Mouse (Mus musculus) myocyte (in vitro differentiated cells): ENCODE data around the gene Acvrl1. TPM values are rescaled to one million over a fixed set of nuclear protein-coding genes. Genes with fewer than 3 reads are reported as not detected.

Experiments used
- H3K27me3 ChIP-seq: one replicate; pipeline ENCODE4 v1.6.1; 2011; ENCODE audit not compliant: control insufficient read depth, insufficient read depth, insufficient read length
- H3K36me3 ChIP-seq: one replicate; pipeline ENCODE4 v1.6.1; 2011; ENCODE audit not compliant: control insufficient read depth, insufficient read depth
- H3K4me2 ChIP-seq: one replicate; pipeline ENCODE4 v1.6.1; 2011; ENCODE audit warnings: low read depth, control low read depth
- H3K4me3 ChIP-seq: one replicate; pipeline ENCODE4 v1.5.1; 2011; ENCODE audit warnings: mild to moderate bottlenecking, control low read depth, moderate library complexity
- H3K79me2 ChIP-seq: one replicate; pipeline ENCODE4 v1.6.1; 2011; ENCODE audit not compliant: control insufficient read depth, insufficient read depth
- H3ac ChIP-seq: one replicate; pipeline ENCODE4 v1.6.1; 2011; ENCODE audit not compliant: control insufficient read depth, insufficient read length
- CEBPB ChIP-seq: IDR thresholded peaks from 2 replicates; pipeline ENCODE4 v1.6.1; 2011; ENCODE audit warnings: mild to moderate bottlenecking, moderate library complexity; ENCODE audit not compliant: poor library complexity, insufficient read depth, severe bottlenecking
- E2F4 ChIP-seq: IDR thresholded peaks from one replicate; pipeline ENCODE4 v1.6.1; 2011; ENCODE audit warnings: mild to moderate bottlenecking, control low read depth, moderate library complexity; ENCODE audit not compliant: insufficient read depth
- MAX ChIP-seq: IDR thresholded peaks from one replicate; pipeline ENCODE4 v1.6.1; 2011; ENCODE audit warnings: low read depth, mild to moderate bottlenecking, control low read depth
- MYOD1 ChIP-seq, 3 experiments: IDR thresholded peaks; one replicate each; pipeline ENCODE4 v1.6.1; 2011; ENCODE audit warnings: control low read depth in 2 of 3, low read depth in 2 of 3, mild to moderate bottlenecking in 2 of 3, moderate library complexity in 1 of 3; ENCODE audit not compliant: insufficient read length in 2 of 3, control insufficient read depth in 1 of 3
- MYOG ChIP-seq, 3 experiments: IDR thresholded peaks; one replicate each; pipeline ENCODE4 v1.6.1; 2011; ENCODE audit warnings: control low read depth in 2 of 3, low read depth in 2 of 3, mild to moderate bottlenecking in 2 of 3; ENCODE audit not compliant: insufficient read length in 2 of 3, control insufficient read depth in 1 of 3, insufficient read depth in 1 of 3
- POLR2A ChIP-seq: IDR thresholded peaks from one replicate; pipeline ENCODE4 v1.6.1; 2011; ENCODE audit warnings: low read depth, mild to moderate bottlenecking, control low read depth, moderate library complexity; ENCODE audit not compliant: insufficient read length
- POLR2AphosphoS2 ChIP-seq: IDR thresholded peaks from one replicate; pipeline ENCODE4 v1.6.1; 2011; ENCODE audit warnings: low read depth, control low read depth; ENCODE audit not compliant: insufficient read length
- REST ChIP-seq: IDR thresholded peaks from one replicate; pipeline ENCODE4 v1.6.1; 2011; ENCODE audit warnings: mild to moderate bottlenecking, control low read depth, moderate library complexity; ENCODE audit not compliant: insufficient read depth, insufficient read length
- SRF ChIP-seq: IDR thresholded peaks from one replicate; pipeline ENCODE4 v1.6.1; 2011; ENCODE audit warnings: low read depth; ENCODE audit not compliant: control insufficient read depth, insufficient read length
- TCF12 ChIP-seq: IDR thresholded peaks from one replicate; pipeline ENCODE4 v1.6.1; 2011; ENCODE audit warnings: mild to moderate bottlenecking, control low read depth; ENCODE audit not compliant: poor library complexity, insufficient read depth, severe bottlenecking
- TCF3 ChIP-seq: IDR thresholded peaks from one replicate; pipeline ENCODE4 v1.6.1; 2011; ENCODE audit warnings: low read depth, control low read depth; ENCODE audit not compliant: insufficient read length
- USF1 ChIP-seq: IDR thresholded peaks from one replicate; pipeline ENCODE4 v1.6.1; 2011; ENCODE audit warnings: low read depth, mild to moderate bottlenecking, control low read depth, moderate library complexity
- polyA plus RNA-seq: library from polyadenylated mRNA; unstranded; fragments of >200 nt; fragmentation: generic; extraction: Trizol; gene quantifications from one replicate; pipeline ENCODE4 v1.2.1, GENCODE M21; 2012; ENCODE audit warnings: missing spikeins

The Acvrl1 gene
- polyA plus RNA-seq, 1 experiment: 0.10 TPM

DNA sequence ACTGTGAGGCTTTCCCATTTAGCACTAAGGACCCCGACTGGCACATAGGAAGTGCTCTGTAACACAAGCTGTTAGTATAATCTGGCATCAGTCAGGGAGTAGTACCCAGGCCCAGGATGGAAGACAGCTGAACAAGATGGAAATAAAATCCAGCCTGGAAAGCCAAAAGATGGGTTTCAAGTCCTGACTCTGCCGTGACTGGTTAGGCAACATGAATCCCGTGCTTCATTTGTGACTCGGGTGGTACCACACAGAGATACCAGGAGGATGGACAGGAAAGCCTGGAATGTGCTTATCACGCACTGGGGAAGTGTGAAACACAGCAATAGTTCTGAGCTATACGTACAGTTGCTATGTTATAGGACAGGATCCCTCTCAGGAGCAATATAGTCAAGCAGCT, 12.3 kb downstream of the Acvrl1 start:
- Histone ChIP-seq H3K79me2 (no peaks in the 10 kb centered on the region), H3K27me3 (peaks cover 3% of the 10 kb centered on the region)
- TF ChIP-seq TCF12 (no peak), CEBPB (no peak), MYOD1 (IDR thresholded peaks at IDR 0.05; ENCODE audit: control insufficient read depth in 1 of 3, insufficient read length in 2 of 3, low read depth in 2 of 3) (no peak)

DNA sequence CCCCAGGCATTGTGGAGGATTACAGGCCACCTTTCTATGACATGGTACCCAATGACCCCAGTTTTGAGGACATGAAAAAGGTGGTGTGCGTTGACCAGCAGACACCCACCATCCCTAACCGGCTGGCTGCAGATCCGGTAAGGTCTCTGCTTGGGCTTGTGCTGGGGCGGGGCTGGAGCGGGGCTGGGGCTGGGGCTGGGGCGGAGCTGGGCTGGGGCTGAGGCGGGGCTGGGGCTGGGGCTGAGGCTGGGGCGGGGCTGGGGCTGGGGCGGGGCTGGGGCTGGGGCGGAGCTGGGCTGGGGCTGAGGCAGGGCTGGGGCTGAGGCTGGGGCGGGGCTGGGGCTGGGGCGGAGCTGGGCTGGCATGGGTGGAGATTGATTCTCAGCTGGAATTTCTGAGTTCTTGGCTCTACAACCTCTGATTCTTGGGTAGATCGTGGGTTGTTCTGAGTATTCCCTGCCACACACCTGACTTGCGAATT, 12.8 kb downstream of the Acvrl1 start:
- Histone ChIP-seq H3K4me2 (peak overlapping the region; percentile 66), H3K79me2 (no peaks in the 10 kb centered on the region), H3K27me3 (no peaks in the 10 kb centered on the region), H3K36me3 (no peaks in the 10 kb centered on the region), H3ac (no peak overlapping the region), H3K4me3 (no peak overlapping the region)
- TF ChIP-seq TCF3: no peak
- TF ChIP-seq E2F4: no peak
- no peak for TF ChIP-seq USF1
- TF ChIP-seq POLR2AphosphoS2: peak; percentile 49
- no peak for TF ChIP-seq SRF
- TF ChIP-seq MAX: no peak
- peak; percentile 62 for TF ChIP-seq POLR2A
- TF ChIP-seq MYOG (IDR thresholded peaks at IDR 0.05; ENCODE audit: control insufficient read depth in 1 of 3, insufficient read depth in 1 of 3, insufficient read length in 2 of 3, low read depth in 2 of 3): no peak
- no peak for TF ChIP-seq CEBPB
- TF ChIP-seq TCF12: no peak
- TF ChIP-seq REST: no peak
- TF ChIP-seq MYOD1 (IDR thresholded peaks at IDR 0.05; ENCODE audit: control insufficient read depth in 1 of 3, insufficient read length in 2 of 3, low read depth in 2 of 3): no peak

More for the DNA sequence above, 12.3 kb downstream of the Acvrl1 start:
- H3ac ChIP-seq: no peak overlapping the region
- peak overlapping the region; percentile 66 for H3K4me2 ChIP-seq
- H3K36me3 ChIP-seq: no peaks in the 10 kb centered on the region
- no peak overlapping the region for H3K4me3 ChIP-seq

DNA sequence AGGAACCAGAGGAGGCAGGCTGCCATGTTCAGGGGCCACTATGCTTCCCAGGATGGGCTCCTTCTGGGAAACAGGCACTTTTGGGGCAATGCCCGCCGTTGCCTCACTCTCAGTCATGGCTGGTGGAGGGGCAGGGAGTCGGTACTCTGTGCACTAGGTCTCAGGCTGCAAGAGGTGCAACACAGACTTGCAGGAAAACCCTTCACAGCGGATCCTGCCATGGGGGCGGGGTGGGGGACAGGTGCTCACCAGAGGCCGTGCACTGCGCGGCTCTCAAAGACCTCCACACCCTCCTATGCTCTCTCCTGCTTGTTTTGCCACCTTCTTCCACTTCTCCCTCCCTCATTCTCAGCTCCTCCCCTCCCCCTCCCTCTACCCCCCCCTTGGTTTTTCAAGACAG, 14.3 kb downstream of the Acvrl1 start:
- H3K27me3 ChIP-seq: peaks cover 4% of the 10 kb centered on the region
- peak overlapping the region; percentile 80 for H3K4me2 ChIP-seq
- no peaks in the 10 kb centered on the region for H3K79me2 ChIP-seq
- no peak for TF ChIP-seq TCF3
- TF ChIP-seq MAX: no peak
- no peak for TF ChIP-seq E2F4
- no peak for TF ChIP-seq POLR2A
- TF ChIP-seq CEBPB: no peak
- TF ChIP-seq REST: no peak
- TF ChIP-seq SRF: no peak
- no peak for TF ChIP-seq USF1
- no peak for TF ChIP-seq POLR2AphosphoS2
- no peak for TF ChIP-seq MYOD1 (IDR thresholded peaks at IDR 0.05; ENCODE audit: control insufficient read depth in 1 of 3, insufficient read length in 2 of 3, low read depth in 2 of 3)
- TF ChIP-seq MYOG (IDR thresholded peaks at IDR 0.05; ENCODE audit: control insufficient read depth in 1 of 3, insufficient read depth in 1 of 3, insufficient read length in 2 of 3, low read depth in 2 of 3): no peak
- TF ChIP-seq TCF12: no peak
- H3K36me3 ChIP-seq: no peaks in the 10 kb centered on the region
- no peak overlapping the region for H3ac ChIP-seq
- no peak overlapping the region for H3K4me3 ChIP-seq

DNA sequence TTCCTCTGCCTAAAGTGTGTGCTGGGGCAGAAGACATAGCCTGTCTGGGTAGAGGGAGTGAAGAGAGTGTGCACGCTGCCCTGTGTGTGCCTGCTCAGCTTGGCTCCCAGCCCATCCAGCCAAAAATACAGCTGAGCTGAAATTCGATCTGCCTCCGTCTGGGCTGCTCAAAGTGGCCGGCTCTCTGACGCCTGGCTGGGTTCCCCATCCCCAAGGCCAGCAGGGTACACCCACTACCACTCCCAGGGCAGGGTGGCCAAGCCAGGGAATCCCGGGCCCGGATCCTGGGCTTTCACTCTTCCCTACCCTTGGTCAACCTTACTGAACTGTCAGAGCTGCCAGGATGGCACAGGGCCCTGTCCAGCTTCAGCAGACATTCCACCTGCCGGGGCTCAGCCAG, 15.2 kb downstream of the Acvrl1 start:
- TF ChIP-seq MAX (no peak), MYOG (IDR thresholded peaks at IDR 0.05; ENCODE audit: control insufficient read depth in 1 of 3, insufficient read depth in 1 of 3, insufficient read length in 2 of 3, low read depth in 2 of 3) (peak in 2 of 3 experiments; percentile 53 to 80), MYOD1 (IDR thresholded peaks at IDR 0.05; ENCODE audit: control insufficient read depth in 1 of 3, insufficient read length in 2 of 3, low read depth in 2 of 3) (peak in 2 of 3 experiments; percentile 38 to 72)
- Histone ChIP-seq H3K79me2 (no peaks in the 10 kb centered on the region), H3K4me2 (peak overlapping the region; percentile 80), H3K4me3 (no peak overlapping the region), H3ac (no peak overlapping the region), H3K27me3 (peaks cover 4% of the 10 kb centered on the region), H3K36me3 (no peaks in the 10 kb centered on the region)

DNA sequence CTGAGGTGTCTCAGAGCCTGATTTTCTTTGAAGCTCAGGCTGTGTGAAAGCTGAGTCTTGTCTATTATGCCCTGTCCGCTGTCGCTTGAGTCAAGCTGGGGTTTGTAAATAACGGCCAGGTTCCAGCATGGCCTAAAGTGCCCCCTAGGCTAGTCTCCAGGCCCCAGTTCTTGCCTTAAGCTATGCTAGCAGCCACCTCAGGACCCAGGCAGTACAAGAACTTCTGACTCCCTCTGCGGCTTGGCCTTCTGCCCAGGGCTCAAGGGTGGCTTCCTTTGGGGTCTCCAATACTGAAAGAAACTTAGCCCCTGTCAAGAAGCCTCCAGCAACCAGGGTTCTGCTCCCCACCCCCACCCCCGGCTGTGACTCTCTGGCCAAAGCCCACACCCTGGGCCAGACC, 15.9 kb downstream of the Acvrl1 start:
- Histone ChIP-seq H3ac (no peak overlapping the region), H3K27me3 (peaks cover 4% of the 10 kb centered on the region), H3K79me2 (no peaks in the 10 kb centered on the region), H3K4me2 (peak overlapping the region; percentile 80), H3K4me3 (no peak overlapping the region), H3K36me3 (no peaks in the 10 kb centered on the region)
- TF ChIP-seq MYOG (IDR thresholded peaks at IDR 0.05; ENCODE audit: control insufficient read depth in 1 of 3, insufficient read depth in 1 of 3, insufficient read length in 2 of 3, low read depth in 2 of 3) (no peak), SRF (no peak), USF1 (no peak), MYOD1 (IDR thresholded peaks at IDR 0.05; ENCODE audit: control insufficient read depth in 1 of 3, insufficient read length in 2 of 3, low read depth in 2 of 3) (no peak), REST (no peak), CEBPB (no peak), TCF3 (no peak), POLR2AphosphoS2 (no peak), E2F4 (no peak)
